Mouse (Mus musculus) spleen, adult 2 months (tissue): ENCODE results near the gene Ap2b1.

Source experiments
- CTCF ChIP-seq: fragments of 200-500 bp; IDR thresholded peaks from 2 replicates; pipeline ENCODE4 v1.5.1; 2011; ENCODE audit warnings: mild to moderate bottlenecking, inconsistent platforms; ENCODE audit not compliant: insufficient read depth, insufficient read length, insufficient replicate concordance; ENCODE audit errors: extremely low read depth
- POLR2A ChIP-seq: fragments of 200-500 bp; IDR thresholded peaks from 2 replicates; pipeline ENCODE4 v1.6.1; 2011; ENCODE audit warnings: low read depth, low read length, inconsistent platforms

- TF ChIP-seq POLR2A, result peak; percentile 69
- TF ChIP-seq CTCF, result no peak
Observed at GRCm38 (mm10) chr11:83291375-83292250, 7.2 kb upstream of the Ap2b1 start.
